Mouse (Mus musculus) MEL (cell line): ENCODE data around the gene Hcrt. TPM values are rescaled to one million over a fixed set of nuclear protein-coding genes. Genes with fewer than 3 reads are reported as not detected.

ENCODE experiments used
- DNase-seq: peaks from one replicate; pipeline ENCODE4 v3.0.0; 2011; ENCODE audit warnings: low read depth, low spot score
- H3K27ac ChIP-seq: 2 replicates; pipeline ENCODE4 v1.5.1; 2012; ENCODE audit warnings: low read depth, mild to moderate bottlenecking, control low read depth, low read length, moderate library complexity; ENCODE audit not compliant: control insufficient read depth
- H3K27me3 ChIP-seq, 2 experiments: fragments of 150-350 bp in 1 of 2; sonication (generic) in 1 of 2; 2 replicates each; pipeline ENCODE4 v1.6.1; 2012; ENCODE audit warnings: low read length in 2 of 2, mild to moderate bottlenecking in 2 of 2, improper control_type of control experiment in 1 of 2, moderate library complexity in 1 of 2; ENCODE audit not compliant: insufficient read depth in 2 of 2, control insufficient read depth in 1 of 2
- H3K36me3 ChIP-seq, 2 experiments: 2 replicates each; pipeline ENCODE4 v1.6.1; 2012 to 2014; ENCODE audit warnings: low read length in 2 of 2, improper control_type of control experiment in 1 of 2, inconsistent platforms in 1 of 2, mild to moderate bottlenecking in 1 of 2; ENCODE audit not compliant: insufficient read depth in 2 of 2, control insufficient read depth in 1 of 2
- H3K4me1 ChIP-seq, 2 experiments: fragments of 150-350 bp in 1 of 2; sonication (generic) in 1 of 2; 2 replicates each; pipeline ENCODE4 v1.6.1; 2012; ENCODE audit warnings: low read length in 2 of 2, improper control_type of control experiment in 1 of 2, mild to moderate bottlenecking in 1 of 2; ENCODE audit not compliant: insufficient read depth in 2 of 2, control insufficient read depth in 1 of 2
- H3K4me3 ChIP-seq, 2 experiments: fragments of 150-350 bp in 1 of 2; sonication (generic) in 1 of 2; 2 replicates each; pipeline ENCODE4 v1.5.1; 2012; ENCODE audit warnings: low read depth in 2 of 2, low read length in 2 of 2, mild to moderate bottlenecking in 2 of 2, moderate library complexity in 2 of 2, control low read depth in 1 of 2, improper control_type of control experiment in 1 of 2; ENCODE audit not compliant: control insufficient read depth in 1 of 2, insufficient read depth in 1 of 2
- H3K79me2 ChIP-seq: 2 replicates; pipeline ENCODE4 v1.6.1; 2012; ENCODE audit warnings: mild to moderate bottlenecking, low read length, moderate library complexity; ENCODE audit not compliant: control insufficient read depth, poor library complexity, insufficient read depth
- H3K9ac ChIP-seq: 2 replicates; pipeline ENCODE4 v1.6.1; 2012; ENCODE audit warnings: low read depth, mild to moderate bottlenecking, control low read depth, low read length, moderate library complexity; ENCODE audit not compliant: control insufficient read depth, poor library complexity, severe bottlenecking
- H3K9me3 ChIP-seq: fragments of 150-350 bp; sonication (generic); replicated peaks from 2 replicates; pipeline ENCODE4 v1.6.1; 2012; ENCODE audit warnings: mild to moderate bottlenecking, low read length, improper control_type of control experiment, moderate library complexity; ENCODE audit not compliant: insufficient read depth
- CHD1 ChIP-seq: IDR thresholded peaks from 2 replicates; pipeline ENCODE4 v1.6.1; 2012; ENCODE audit warnings: low read depth, mild to moderate bottlenecking, inconsistent platforms, low read length, improper control_type of control experiment
- CTCF ChIP-seq, 3 experiments: IDR thresholded peaks in 2 of 3; conservative IDR thresholded peaks in 1 of 3; 2 replicates each; pipeline ENCODE4 v1.5.1; 2011 to 2012; ENCODE audit warnings: low read length in 3 of 3, low read depth in 2 of 3, mild to moderate bottlenecking in 2 of 3, improper control_type of control experiment in 1 of 3, inconsistent platforms in 1 of 3, mixed read lengths in 1 of 3, moderate library complexity in 1 of 3; ENCODE audit not compliant: control insufficient read depth in 1 of 3, insufficient read depth in 1 of 3, poor library complexity in 1 of 3, severe bottlenecking in 1 of 3
- EP300 ChIP-seq, 2 experiments: IDR thresholded peaks; 2 replicates each; pipeline ENCODE4 v1.6.1; 2011; ENCODE audit warnings: improper control_type of control experiment in 2 of 2, low read length in 2 of 2, low read depth in 1 of 2, mild to moderate bottlenecking in 1 of 2
- ETS1 ChIP-seq: IDR thresholded peaks from 2 replicates; pipeline ENCODE4 v1.6.1; 2012; ENCODE audit warnings: low read depth, mild to moderate bottlenecking, inconsistent platforms, low read length, improper control_type of control experiment, moderate library complexity
- HCFC1 ChIP-seq: IDR thresholded peaks from 2 replicates; pipeline ENCODE4 v1.6.1; 2012; ENCODE audit warnings: low read depth, mild to moderate bottlenecking, inconsistent platforms, low read length, improper control_type of control experiment, moderate library complexity
- KAT2A ChIP-seq: conservative IDR thresholded peaks from 2 replicates; pipeline ENCODE4 v1.6.1; 2012; ENCODE audit warnings: low read depth, low read length, improper control_type of control experiment, inconsistent platforms
- MYC ChIP-seq: IDR thresholded peaks from 2 replicates; pipeline ENCODE4 v1.6.1; 2011; ENCODE audit warnings: low read depth, mild to moderate bottlenecking, low read length, improper control_type of control experiment, moderate library complexity
- POLR2AphosphoS5 ChIP-seq: IDR thresholded peaks from 2 replicates; pipeline ENCODE4 v1.6.1; 2012; ENCODE audit warnings: low read depth, borderline replicate concordance, mild to moderate bottlenecking, inconsistent platforms, low read length, moderate library complexity, mixed read lengths
- RCOR1 ChIP-seq: IDR thresholded peaks from 2 replicates; pipeline ENCODE4 v1.6.1; 2012; ENCODE audit warnings: low read depth, mild to moderate bottlenecking, inconsistent platforms, low read length, improper control_type of control experiment
- TAL1 ChIP-seq: IDR thresholded peaks from 2 replicates; pipeline ENCODE4 v1.6.1; 2012; ENCODE audit warnings: mild to moderate bottlenecking, inconsistent platforms, low read length, moderate library complexity, mixed read lengths
- USF1 ChIP-seq: IDR thresholded peaks from 2 replicates; pipeline ENCODE4 v1.6.1; 2014; ENCODE audit warnings: low read depth, mild to moderate bottlenecking, inconsistent platforms, low read length, improper control_type of control experiment, moderate library complexity
- ZC3H11A ChIP-seq: IDR thresholded peaks from 2 replicates; pipeline ENCODE4 v1.6.1; 2012; ENCODE audit warnings: low read depth, mild to moderate bottlenecking, inconsistent platforms, low read length, improper control_type of control experiment
- ZKSCAN1 ChIP-seq: IDR thresholded peaks from 2 replicates; pipeline ENCODE4 v1.6.1; 2012; ENCODE audit warnings: low read depth, mild to moderate bottlenecking, inconsistent platforms, low read length, improper control_type of control experiment, moderate library complexity
- ZNF384 ChIP-seq: IDR thresholded peaks from 2 replicates; pipeline ENCODE4 v1.6.1; 2012; ENCODE audit warnings: low read depth, mild to moderate bottlenecking, inconsistent platforms, low read length, improper control_type of control experiment
- polyA plus RNA-seq, 2 experiments: library from polyadenylated mRNA; stranded (reverse) in 1 of 2; unstranded in 1 of 2; fragments of >175 nt in 1 of 2; fragments of >200 nt in 1 of 2; gene quantifications; 2 replicates each; pipeline versions ENCODE4 v1.2.1 to v1.2.4; 2012; ENCODE audit warnings: low replicate concordance in 2 of 2, low read depth in 1 of 2; ENCODE audit not compliant: insufficient read length in 2 of 2, insufficient read depth in 1 of 2, missing spikeins in 1 of 2
- total RNA-seq: library from RNA; depleted of rRNA; stranded (reverse); fragments of 300-350 nt; gene quantifications from 2 replicates; pipeline ENCODE4 v1.2.3, GENCODE M21; 2012

Hcrt gene
- total and polyA plus RNA-seq, 3 experiments: not detected

- peaks cover 2 to 3% of the 10 kb centered on the region in 2 experiments; a peak in 2 of 4 replicates for H3K27me3 ChIP-seq
- no peak for TF ChIP-seq ZKSCAN1
- no peak for TF ChIP-seq EP300 (IDR thresholded peaks at IDR 0.05; ENCODE audit: low read depth in 1 of 2, low read length in 2 of 2)
- no peak for TF ChIP-seq RCOR1
- TF ChIP-seq USF1: no peak
- no peak for TF ChIP-seq ETS1
- TF ChIP-seq KAT2A: no peak
- no peak for TF ChIP-seq CHD1
- no peak for TF ChIP-seq HCFC1
- no peak for TF ChIP-seq POLR2AphosphoS5
- no peak for TF ChIP-seq ZC3H11A
These were observed 6.3 kb downstream of the Hcrt start for GRCm38 (mm10) chr11:100756476-100756875.

GRCm38 (mm10) chr11:100754693-100755057, 8.1 kb downstream of the Hcrt start:
- no peaks in the 10 kb centered on the region for H3K79me2 ChIP-seq
- H3K9me3 ChIP-seq: no peaks in the 10 kb centered on the region
- no peak overlapping the region for H3K9ac ChIP-seq
- TF ChIP-seq MYC (no peak), CTCF (IDR thresholded peaks at IDR 0.05 in 2 of 3, conservative IDR thresholded peaks at IDR 0.05 in 1 of 3; ENCODE audit: control insufficient read depth in 1 of 3, insufficient read depth in 1 of 3, low read depth in 2 of 3, low read length in 3 of 3, poor library complexity in 1 of 3, severe bottlenecking in 1 of 3) (no peak), TAL1 (no peak)
- no peak for DNase-seq
- no peaks in the 10 kb centered on the region for H3K4me1 ChIP-seq
- H3K36me3 ChIP-seq: no peaks in the 10 kb centered on the region
- no peaks in the 10 kb centered on the region for H3K27me3 ChIP-seq
- H3K4me3 ChIP-seq: no peak overlapping the region
- H3K27ac ChIP-seq: no peak overlapping the region

More at GRCm38 (mm10) chr11:100756476-100756875, 6.3 kb downstream of the Hcrt start:
- no peaks in the 10 kb centered on the region for H3K79me2 ChIP-seq
- no peaks in the 10 kb centered on the region for H3K9me3 ChIP-seq
- DNase-seq: no peak
- no peak overlapping the region for H3K9ac ChIP-seq
- H3K4me1 ChIP-seq: no peaks in the 10 kb centered on the region
- no peak overlapping the region for H3K27ac ChIP-seq
- no peaks in the 10 kb centered on the region for H3K36me3 ChIP-seq
- H3K4me3 ChIP-seq: no peak overlapping the region

GRCm38 (mm10) chr11:100754021-100754692, 8.6 kb downstream of the Hcrt start:
- H3K9ac ChIP-seq: no peak overlapping the region

More at GRCm38 (mm10) chr11:100754021-100754692, 8.6 kb downstream of the Hcrt start:
- no peak for DNase-seq
- Histone ChIP-seq H3K27ac (no peak overlapping the region), H3K9me3 (no peaks in the 10 kb centered on the region), H3K4me3 (no peak overlapping the region), H3K27me3 (no peaks in the 10 kb centered on the region), H3K36me3 (no peaks in the 10 kb centered on the region), H3K4me1 (no peaks in the 10 kb centered on the region), H3K79me2 (no peaks in the 10 kb centered on the region)
- TF ChIP-seq ZNF384 (no peak), KAT2A (no peak)
- TF ChIP-seq, all 39 proteins: peak for 0
